Mouse (Mus musculus) neural tube, embryonic 12.5 days (tissue): ENCODE measurements around the gene Chchd1. TPM values are rescaled to one million over a fixed set of nuclear protein-coding genes. Genes with fewer than 3 reads are reported as not detected.

ENCODE experiments used
- ATAC-seq: fragments of 200-750 bp; cut with Nextera tagmentation; 2 replicates; pipeline ENCODE4 v1.8.0; 2017; ENCODE audit warnings: low read depth, mild to moderate bottlenecking, moderate TSS enrichment, moderate library complexity; ENCODE audit not compliant: low FRiP score
- H3K27ac ChIP-seq: fragments of 300-500 bp; sonication (generic); 2 replicates; pipeline ENCODE4 v1.5.1; 2016
- H3K27me3 ChIP-seq: fragments of 300-500 bp; sonication (generic); replicated peaks from 2 replicates; pipeline ENCODE4 v1.6.1; 2016; ENCODE audit warnings: mild to moderate bottlenecking
- H3K36me3 ChIP-seq: fragments of 300-500 bp; sonication (generic); 2 replicates; pipeline ENCODE4 v1.6.1; 2016; ENCODE audit warnings: mild to moderate bottlenecking
- H3K4me1 ChIP-seq: fragments of 300-500 bp; sonication (generic); 2 replicates; pipeline ENCODE4 v1.6.1; 2016
- H3K4me2 ChIP-seq: fragments of 300-500 bp; sonication (generic); replicated peaks from 2 replicates; pipeline ENCODE4 v1.6.1; 2016; ENCODE audit warnings: mild to moderate bottlenecking
- H3K4me3 ChIP-seq: fragments of 300-500 bp; sonication (generic); 2 replicates; pipeline ENCODE4 v1.5.1; 2016
- H3K9ac ChIP-seq: fragments of 300-500 bp; sonication (generic); 2 replicates; pipeline ENCODE4 v1.6.1; 2016; ENCODE audit warnings: mild to moderate bottlenecking
- H3K9me3 ChIP-seq: fragments of 300-500 bp; sonication (generic); 2 replicates; pipeline ENCODE4 v1.6.1; 2016; ENCODE audit warnings: mild to moderate bottlenecking
- WGBS: fragments of 180-500 bp; shearing (Covaris S2); methylation state at CpG from one replicate; pipeline ENCODE4 v1.1.7; 2016; 5-methylcytosine and 5-hydroxymethylcytosine counted together
- polyA plus RNA-seq: library from polyadenylated mRNA; unstranded; fragments of >200 nt; fragmentation: Nextera tagmentation; extraction: Ambion mirVana; gene quantifications from 2 replicates; pipeline ENCODE4 v1.2.1, GENCODE M21; 2016

Chchd1 gene
- polyA plus RNA-seq, 1 experiment from 2014 or later, result 219 TPM

DNA sequence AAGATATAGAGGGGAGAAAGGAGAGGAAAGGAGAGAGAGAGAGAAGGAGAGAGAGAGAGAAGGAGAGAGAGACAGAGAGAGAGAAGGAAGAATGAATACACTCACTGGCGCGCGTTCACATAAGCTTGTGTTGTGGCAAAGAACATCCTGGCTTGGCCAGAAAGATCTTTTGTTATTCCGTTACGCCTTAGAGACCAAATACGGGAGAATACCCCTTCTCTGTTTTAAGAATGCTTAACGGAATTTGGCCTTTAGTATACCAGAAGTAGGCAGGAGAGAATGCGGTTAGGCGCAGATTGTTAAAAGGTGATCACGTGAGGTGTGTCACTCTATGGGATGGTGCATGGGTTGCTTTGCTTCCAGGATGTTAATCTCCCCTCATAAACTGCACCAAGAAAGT lies 5.4 kb downstream of the Chchd1 start:
- peaks cover 18% of the 10 kb centered on the region for H3K4me1 ChIP-seq
- H3K27me3 ChIP-seq, result no peaks in the 10 kb centered on the region
- ATAC-seq, result no peak
- peaks cover 46% of the 10 kb centered on the region for H3K36me3 ChIP-seq
- H3K9ac ChIP-seq, result peak overlapping the region; percentile 95
- H3K27ac ChIP-seq, result no peak overlapping the region
- peak overlapping the region; percentile 98 for H3K4me3 ChIP-seq
- 13% methylated on average over 10 of the region's 10 CpGs for WGBS
- peak overlapping the region; percentile 86 for H3K4me2 ChIP-seq
- H3K9me3 ChIP-seq, result no peaks in the 10 kb centered on the region

GRCm38 (mm10) chr14:20713832-20714231 lies 11.0 kb downstream of the Chchd1 start:
- Histone ChIP-seq H3K9me3 (no peaks in the 10 kb centered on the region), H3K4me2 (no peak overlapping the region), H3K4me1 (peaks cover 7% of the 10 kb centered on the region), H3K36me3 (peaks cover 89% of the 10 kb centered on the region), H3K4me3 (no peak overlapping the region), H3K9ac (no peak overlapping the region), H3K27ac (no peak overlapping the region), H3K27me3 (no peaks in the 10 kb centered on the region)
- 82% methylated on average over 11 of the region's 11 CpGs for WGBS
- no peak for ATAC-seq

- peaks cover 97% of the 10 kb centered on the region for H3K36me3 ChIP-seq
- no peak overlapping the region for H3K27ac ChIP-seq
- ATAC-seq, result no peak
- no peak overlapping the region for H3K4me3 ChIP-seq
- H3K27me3 ChIP-seq, result no peaks in the 10 kb centered on the region
- WGBS, result 94% methylated on average over 10 of the region's 10 CpGs
- H3K4me1 ChIP-seq, result no peaks in the 10 kb centered on the region
- H3K4me2 ChIP-seq, result no peak overlapping the region
- no peak overlapping the region for H3K9ac ChIP-seq
- no peaks in the 10 kb centered on the region for H3K9me3 ChIP-seq
These were observed 15.6 kb downstream of the Chchd1 start for GRCm38 (mm10) chr14:20718443-20718842.

- H3K4me3 ChIP-seq, result no peak overlapping the region
- H3K9me3 ChIP-seq, result no peaks in the 10 kb centered on the region
- H3K9ac ChIP-seq, result no peak overlapping the region
- H3K4me1 ChIP-seq, result no peaks in the 10 kb centered on the region
- peaks cover 97% of the 10 kb centered on the region for H3K36me3 ChIP-seq
- H3K4me2 ChIP-seq, result no peak overlapping the region
- no peak for ATAC-seq
- no peak overlapping the region for H3K27ac ChIP-seq
- H3K27me3 ChIP-seq, result no peaks in the 10 kb centered on the region
- 96% methylated on average over 12 of the region's 12 CpGs for WGBS
These were observed 17.0 kb downstream of the Chchd1 start for GRCm38 (mm10) chr14:20719767-20720166.

GRCm38 (mm10) chr14:20721371-20721770 lies 18.6 kb downstream of the Chchd1 start:
- Histone ChIP-seq H3K27ac (no peak overlapping the region), H3K9ac (no peak overlapping the region), H3K4me1 (no peaks in the 10 kb centered on the region), H3K4me3 (no peak overlapping the region), H3K9me3 (no peaks in the 10 kb centered on the region), H3K36me3 (peaks cover 98% of the 10 kb centered on the region), H3K27me3 (no peaks in the 10 kb centered on the region), H3K4me2 (no peak overlapping the region)
- no peak for ATAC-seq
- WGBS, result 94% methylated on average over 4 of the region's 4 CpGs

DNA sequence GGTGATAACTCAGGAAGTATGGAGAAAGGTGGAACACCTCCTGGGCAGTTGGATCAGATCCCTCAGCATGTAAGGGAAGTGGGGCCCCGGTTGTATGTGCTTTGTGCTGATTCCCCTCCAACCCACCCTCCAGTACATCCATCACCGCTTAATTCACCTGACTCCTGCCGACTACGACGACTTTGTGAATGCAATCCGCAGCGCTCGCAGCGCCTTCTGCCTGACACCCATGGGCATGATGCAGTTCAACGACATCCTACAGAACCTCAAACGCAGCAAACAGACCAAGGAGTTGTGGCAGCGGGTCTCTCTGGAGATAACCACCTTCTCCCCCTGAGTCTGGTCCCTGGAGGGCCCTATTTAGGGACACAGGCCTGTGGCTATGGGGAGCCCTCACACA lies 20.2 kb downstream of the Chchd1 start:
- H3K9ac ChIP-seq, result no peak overlapping the region
- WGBS, result 93% methylated on average over 12 of the region's 12 CpGs
- no peaks in the 10 kb centered on the region for H3K27me3 ChIP-seq
- H3K4me1 ChIP-seq, result no peaks in the 10 kb centered on the region
- H3K36me3 ChIP-seq, result peaks cover 94% of the 10 kb centered on the region
- no peak for ATAC-seq
- H3K9me3 ChIP-seq, result no peaks in the 10 kb centered on the region
- no peak overlapping the region for H3K4me3 ChIP-seq
- H3K4me2 ChIP-seq, result no peak overlapping the region
- H3K27ac ChIP-seq, result no peak overlapping the region

- Histone ChIP-seq H3K9ac (no peak overlapping the region), H3K27ac (no peak overlapping the region), H3K9me3 (no peaks in the 10 kb centered on the region), H3K4me1 (no peaks in the 10 kb centered on the region), H3K4me2 (no peak overlapping the region), H3K27me3 (no peaks in the 10 kb centered on the region), H3K4me3 (no peak overlapping the region), H3K36me3 (peaks cover 94% of the 10 kb centered on the region)
- WGBS, result 46% methylated on average over 5 of the region's 5 CpGs
- ATAC-seq, result 0 out of 2 replicates have a peak, but pooled peaks have one; percentile 46
These were observed 21.2 kb downstream of the Chchd1 start for GRCm38 (mm10) chr14:20724043-20724442.

- 77% methylated on average over 6 of the region's 6 CpGs for WGBS
- H3K4me1 ChIP-seq, result no peaks in the 10 kb centered on the region
- H3K36me3 ChIP-seq, result peaks cover 94% of the 10 kb centered on the region
- no peak overlapping the region for H3K4me3 ChIP-seq
- H3K4me2 ChIP-seq, result no peak overlapping the region
- no peak overlapping the region for H3K27ac ChIP-seq
- H3K27me3 ChIP-seq, result no peaks in the 10 kb centered on the region
- no peak for ATAC-seq
- no peaks in the 10 kb centered on the region for H3K9me3 ChIP-seq
- no peak overlapping the region for H3K9ac ChIP-seq
These were observed 23.0 kb downstream of the Chchd1 start for GRCm38 (mm10) chr14:20725660-20726339.

DNA sequence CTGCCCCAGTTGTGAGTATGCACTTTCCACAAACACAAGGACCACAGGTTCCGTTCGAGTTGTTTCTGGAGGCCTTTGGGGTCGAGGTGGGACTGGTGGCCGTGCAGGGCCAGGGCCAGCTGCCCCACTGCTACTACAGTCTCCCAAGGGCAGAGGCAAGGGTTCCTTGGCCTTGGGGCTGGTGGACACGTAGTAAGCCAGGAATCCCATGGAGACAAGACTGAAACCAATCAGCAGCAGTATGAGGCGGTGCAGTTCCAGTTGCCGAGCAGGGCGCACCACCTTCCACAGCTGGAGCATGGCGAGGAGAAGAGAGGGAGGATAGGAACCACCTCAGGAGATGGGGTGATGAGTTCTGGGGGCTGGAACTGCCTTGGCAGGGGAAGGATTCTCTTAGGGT lies 27.1 kb downstream of the Chchd1 start:
- Histone ChIP-seq H3K4me1 (peaks cover 10% of the 10 kb centered on the region), H3K27me3 (no peaks in the 10 kb centered on the region), H3K9me3 (no peaks in the 10 kb centered on the region), H3K36me3 (peaks cover 55% of the 10 kb centered on the region), H3K9ac (no peak overlapping the region), H3K27ac (no peak overlapping the region), H3K4me3 (no peak overlapping the region), H3K4me2 (no peak overlapping the region)
- no peak for ATAC-seq
- 93% methylated on average over 9 of the region's 9 CpGs for WGBS

GRCm38 (mm10) chr14:20730853-20731602 lies 28.2 kb downstream of the Chchd1 start:
- Histone ChIP-seq H3K4me2 (no peak overlapping the region), H3K27me3 (no peaks in the 10 kb centered on the region), H3K4me3 (no peak overlapping the region), H3K9me3 (no peaks in the 10 kb centered on the region), H3K9ac (no peak overlapping the region), H3K4me1 (peaks cover 10% of the 10 kb centered on the region), H3K27ac (no peak overlapping the region), H3K36me3 (peaks cover 49% of the 10 kb centered on the region)
- ATAC-seq, result no peak
- 92% methylated on average over 9 of the region's 9 CpGs for WGBS

DNA sequence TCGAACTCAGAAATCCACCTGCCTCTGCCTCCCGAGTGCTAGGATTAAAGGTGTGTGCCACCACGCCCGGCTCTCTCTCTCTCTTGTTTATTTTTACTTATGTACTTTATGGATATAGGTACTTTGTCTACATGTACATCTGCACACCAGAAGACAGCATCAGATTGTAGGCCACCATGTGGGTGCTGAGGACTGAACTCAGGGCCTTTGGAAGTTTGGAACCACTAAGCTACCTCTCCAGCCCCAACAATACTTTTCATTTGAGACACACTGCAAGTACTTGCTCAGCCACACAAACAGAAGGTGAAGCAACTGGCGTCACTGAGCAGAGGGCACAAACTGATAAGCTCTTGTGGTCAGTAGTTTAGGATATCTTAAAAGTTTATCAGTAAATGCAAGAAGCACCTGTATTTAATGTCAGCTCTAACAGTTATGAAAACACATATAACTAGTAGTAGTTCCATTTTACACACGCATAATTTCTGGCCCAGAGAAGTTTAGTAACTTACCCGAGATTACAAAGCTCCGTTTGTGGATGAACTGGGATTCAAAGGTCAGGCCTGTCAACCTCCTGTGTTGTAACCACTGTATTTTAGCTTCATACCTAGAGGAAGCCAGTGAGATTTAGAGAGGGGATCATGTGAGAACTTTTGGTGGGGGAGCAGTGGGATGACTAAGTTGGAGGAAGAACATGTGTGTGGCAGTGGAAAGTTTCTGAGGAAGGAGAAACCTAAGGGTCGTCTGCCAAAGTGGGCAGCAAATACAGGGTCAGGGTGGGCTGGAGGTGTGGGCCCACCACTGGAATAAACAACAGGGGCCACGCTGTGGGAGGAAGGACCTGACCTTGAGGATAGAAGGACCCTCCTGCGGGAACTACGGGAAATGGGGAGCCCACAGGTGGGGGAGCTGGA lies 30.5 kb downstream of the Chchd1 start:
- 54% methylated on average over 12 of the region's 12 CpGs for WGBS
- H3K27me3 ChIP-seq, result no peaks in the 10 kb centered on the region
- ATAC-seq, result no peak; the same call in 1 of the 2 replicates
- peak overlapping the region; percentile 93 for H3K4me2 ChIP-seq
- peaks cover 43% of the 10 kb centered on the region for H3K36me3 ChIP-seq
- H3K9ac ChIP-seq, result peak overlapping the region; percentile 93
- H3K27ac ChIP-seq, result no peak overlapping the region
- H3K9me3 ChIP-seq, result no peaks in the 10 kb centered on the region
- peak overlapping the region; percentile 79 for H3K4me3 ChIP-seq
- H3K4me1 ChIP-seq, result peaks cover 10% of the 10 kb centered on the region
